Mouse (Mus musculus) testis, adult 2 months (tissue): ENCODE results near the gene Gys1. TPM values are rescaled to one million over a fixed set of nuclear protein-coding genes. Genes with fewer than 3 reads are reported as not detected.
"Not testable (repeated sequence)": the region's sequence is repeated elsewhere in the genome, so short reads cannot be mapped to it uniquely, and the experiment has no call there.

Experiments
- H3K27ac ChIP-seq: fragments of 200-500 bp; 2 replicates; pipeline ENCODE4 v1.5.1; 2012; ENCODE audit warnings: low read depth, low read length; ENCODE audit not compliant: control insufficient read depth, insufficient read depth
- H3K27me3 ChIP-seq: fragments of 200-500 bp; 2 replicates; pipeline ENCODE4 v1.6.1; 2012; ENCODE audit warnings: mild to moderate bottlenecking, low read length, moderate library complexity; ENCODE audit not compliant: control insufficient read depth, insufficient read depth
- H3K36me3 ChIP-seq: fragments of 200-500 bp; 2 replicates; pipeline ENCODE4 v1.6.1; 2012; ENCODE audit warnings: mild to moderate bottlenecking, low read length; ENCODE audit not compliant: control insufficient read depth, insufficient read depth
- H3K4me1 ChIP-seq: fragments of 200-500 bp; 2 replicates; pipeline ENCODE4 v1.6.1; 2012; ENCODE audit warnings: low read length; ENCODE audit not compliant: control insufficient read depth, insufficient read depth
- H3K4me3 ChIP-seq: fragments of 200-500 bp; 2 replicates; pipeline ENCODE4 v1.5.1; 2012; ENCODE audit warnings: low read depth, mild to moderate bottlenecking, low read length, moderate library complexity, mixed read lengths; ENCODE audit not compliant: control insufficient read depth
- CTCF ChIP-seq: fragments of 200-500 bp; IDR thresholded peaks from 2 replicates; pipeline ENCODE4 v1.5.1; 2012; ENCODE audit warnings: low read depth, mild to moderate bottlenecking, inconsistent platforms, low read length, moderate library complexity; ENCODE audit not compliant: control insufficient read depth, insufficient read depth, insufficient replicate concordance
- POLR2A ChIP-seq: fragments of 200-500 bp; IDR thresholded peaks from 2 replicates; pipeline ENCODE4 v1.6.1; 2012; ENCODE audit warnings: low read depth, mild to moderate bottlenecking, inconsistent platforms, low read length, moderate library complexity; ENCODE audit not compliant: control insufficient read depth
- polyA plus RNA-seq: library from polyadenylated mRNA; depleted of rRNA; stranded (reverse); fragments of >200 nt; gene quantifications from 2 replicates; pipeline ENCODE4 v1.2.3, GENCODE M21; 2012; rRNA removed

The Gys1 gene
- 1.7 and 2.3 TPM in 2 replicates for polyA plus RNA-seq

GRCm38 (mm10) chr7:45434203-45435015 is at the start of gene Gys1:
Gene Gys1 (plus strand): TSS chr7:45434844.
- H3K4me3 ChIP-seq, result peak within 1 kb of the TSS; percentile 90
- no peaks in the 10 kb centered on the region; the same call in 1 of the 2 replicates for H3K36me3 ChIP-seq
- peaks cover 27% of the 10 kb centered on the region for H3K4me1 ChIP-seq
- no peaks in the 10 kb centered on the region for H3K27me3 ChIP-seq
- TF ChIP-seq POLR2A (peak; percentile 76; the same call in 1 of the 2 replicates), CTCF (peak; percentile 96)
- peak within 1 kb of the TSS; percentile 94 for H3K27ac ChIP-seq

GRCm38 (mm10) chr7:45386077-45386476 is 48.6 kb upstream of the Gys1 start:
- H3K27ac ChIP-seq, result no peak overlapping the region
- H3K4me1 ChIP-seq, result no peaks in the 10 kb centered on the region
- no peak for TF ChIP-seq CTCF
- TF ChIP-seq POLR2A, result no peak
- peaks cover 7% of the 10 kb centered on the region; the same call in 1 of the 2 replicates for H3K36me3 ChIP-seq
- no peak overlapping the region for H3K4me3 ChIP-seq
- no peaks in the 10 kb centered on the region for H3K27me3 ChIP-seq

- Histone ChIP-seq H3K27me3 (no peaks in the 10 kb centered on the region), H3K27ac (peak overlapping the region; percentile 96), H3K4me1 (peaks cover 2% of the 10 kb centered on the region), H3K4me3 (peak overlapping the region; percentile 93), H3K36me3 (peaks cover 2% of the 10 kb centered on the region)
- TF ChIP-seq CTCF, result no peak
- no peak for TF ChIP-seq POLR2A
Observed at GRCm38 (mm10) chr7:45395129-45395541, 39.5 kb upstream of the Gys1 start.

- TF ChIP-seq CTCF (0 out of 2 replicates have a peak, but pooled peaks have one; percentile 5), POLR2A (peak; percentile 91)
- Histone ChIP-seq H3K4me1 (peaks cover 2% of the 10 kb centered on the region), H3K36me3 (peaks cover 2% of the 10 kb centered on the region), H3K4me3 (peak within 1 kb of the TSS; percentile 93), H3K27me3 (no peaks in the 10 kb centered on the region), H3K27ac (peak within 1 kb of the TSS; percentile 96)
Observed at GRCm38 (mm10) chr7:45395578-45396336, 38.9 kb upstream of the Gys1 start, which contains the start of gene Snrnp70. Gene Snrnp70 (minus strand): TSS chr7:45395742.

DNA sequence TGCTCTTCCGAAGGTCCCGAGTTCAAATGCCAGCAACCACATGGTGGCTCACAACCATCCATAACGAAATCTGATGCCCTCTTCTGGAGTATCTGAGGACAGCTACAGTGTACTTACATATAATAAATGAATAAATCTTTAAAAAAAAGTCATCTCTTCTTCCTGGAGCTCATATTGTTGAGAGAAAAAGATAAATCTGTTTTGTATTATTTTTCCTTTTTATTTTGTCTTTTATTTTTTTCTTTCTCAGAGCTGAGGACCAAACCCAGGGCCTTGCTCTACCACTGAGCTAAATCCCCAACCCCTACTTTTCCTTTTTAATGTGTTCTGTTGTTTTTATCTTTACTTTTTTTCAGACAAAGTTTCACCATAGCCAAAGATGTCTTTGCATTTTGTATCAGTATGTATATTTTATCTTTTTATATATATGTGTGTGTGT is 38.3 kb upstream of the Gys1 start:
- not testable (repeated sequence) for H3K36me3 ChIP-seq, H3K27me3 ChIP-seq, H3K4me1 ChIP-seq
- H3K27ac ChIP-seq, result peak overlapping the region; percentile 91
- H3K4me3 ChIP-seq, result peak overlapping the region; percentile 93

DNA sequence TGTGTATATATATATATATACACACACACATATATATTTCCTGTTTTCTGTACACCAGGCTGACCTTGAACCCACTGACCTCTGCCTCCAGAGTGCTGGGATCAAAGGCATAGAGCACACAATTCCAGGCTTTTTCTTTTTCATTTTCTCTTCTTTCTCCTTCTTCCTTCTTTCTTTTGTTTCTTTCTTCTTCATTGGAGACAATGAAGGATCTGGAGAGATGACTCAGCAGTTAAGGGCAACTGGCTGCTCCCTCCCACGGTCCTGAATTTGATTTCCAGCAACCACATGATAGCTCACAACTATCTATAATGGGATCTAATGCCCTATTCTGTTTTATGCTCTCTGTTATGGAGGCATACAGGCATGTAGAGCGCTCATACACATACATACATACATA is 37.9 kb upstream of the Gys1 start:
- no peak overlapping the region for H3K27ac ChIP-seq

GRCm38 (mm10) chr7:45401521-45402085 is 33.0 kb upstream of the Gys1 start:
- no peaks in the 10 kb centered on the region for H3K36me3 ChIP-seq
- no peak overlapping the region for H3K4me3 ChIP-seq
- no peak overlapping the region for H3K27ac ChIP-seq
- no peak for TF ChIP-seq POLR2A
- no peak for TF ChIP-seq CTCF
- H3K27me3 ChIP-seq, result no peaks in the 10 kb centered on the region
- peaks cover 13% of the 10 kb centered on the region for H3K4me1 ChIP-seq

More for the DNA sequence above, 37.9 kb upstream of the Gys1 start:
- Histone ChIP-seq H3K27me3 (no peaks in the 10 kb centered on the region), H3K36me3 (peaks cover 2% of the 10 kb centered on the region), H3K4me1 (peaks cover 2% of the 10 kb centered on the region), H3K4me3 (no peak overlapping the region; the same call in 1 of the 2 replicates)
- TF ChIP-seq POLR2A, result no peak
- TF ChIP-seq CTCF, result no peak
